In the genomic region with DNA sequence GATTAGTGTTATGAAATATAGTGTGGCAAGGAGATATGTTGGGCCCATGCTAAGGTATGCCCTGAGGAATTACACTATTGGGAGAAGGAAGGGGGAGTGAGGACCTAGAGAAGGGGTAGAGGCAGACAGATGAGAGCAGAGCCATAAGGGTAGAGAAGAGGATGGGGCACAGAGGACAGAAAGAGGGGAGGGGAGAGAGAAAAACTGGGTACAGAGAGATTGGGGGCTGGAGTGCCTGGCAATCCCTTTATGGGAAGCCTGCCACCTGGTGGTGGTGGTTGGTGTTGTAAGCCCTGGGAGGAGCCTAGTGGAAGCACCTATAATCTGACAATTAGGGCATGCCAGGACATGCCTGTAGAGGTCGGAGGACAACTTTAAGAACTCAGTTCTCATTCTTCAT, we compare ENCODE assay signal across 8 mouse cellular contexts. TPM values are rescaled to one million over a fixed set of nuclear protein-coding genes. Genes with fewer than 3 reads are reported as not detected.
A peak's percentile ranks its signal among the peaks of the same experiment; 100 is the strongest.
DNase-seq lines count a peak whose midpoint lies in the region; ATAC-seq lines count a peak whose summit lies in the region.

No protein-coding gene starts in this region.

- H3K4me3 ChIP-seq in embryonic facial prominence, embryonic 10.5 days = no peak overlapping the region
- H3K4me3 ChIP-seq in kidney, embryonic 15.5 days (replicated peaks) = no peak overlapping the region
- H3K4me3 ChIP-seq in liver, embryonic 11.5 days (ENCODE audit: low read depth, low read length) = no peak overlapping the region

- peaks cover 42% of the 10 kb centered on the region for H3K36me3 ChIP-seq in embryonic facial prominence, embryonic 10.5 days (replicated peaks)
- H3K36me3 ChIP-seq in kidney, embryonic 15.5 days = peaks cover 31% of the 10 kb centered on the region
- no peaks in the 10 kb centered on the region; the same call in 1 of the 2 replicates for H3K36me3 ChIP-seq in liver, embryonic 11.5 days (ENCODE audit: control insufficient read depth, insufficient read depth, low read length)

- no peaks in the 10 kb centered on the region for H3K4me1 ChIP-seq in embryonic facial prominence, embryonic 10.5 days
- H3K4me1 ChIP-seq in kidney, embryonic 15.5 days = no peaks in the 10 kb centered on the region
- H3K4me1 ChIP-seq in liver, embryonic 11.5 days (replicated peaks; ENCODE audit: control insufficient read depth, insufficient read depth, low read length) = no peaks in the 10 kb centered on the region

- H3K27me3 ChIP-seq in embryonic facial prominence, embryonic 10.5 days (replicated peaks; ENCODE audit: low read depth, poor library complexity, severe bottlenecking) = no peaks in the 10 kb centered on the region
- no peaks in the 10 kb centered on the region for H3K27me3 ChIP-seq in kidney, embryonic 15.5 days
- H3K27me3 ChIP-seq in liver, embryonic 11.5 days (replicated peaks; ENCODE audit: control insufficient read depth, insufficient read depth, low read length) = no peaks in the 10 kb centered on the region

- H3K27ac ChIP-seq in embryonic facial prominence, embryonic 10.5 days (replicated peaks) = no peak overlapping the region
- H3K27ac ChIP-seq in kidney, embryonic 15.5 days = no peak overlapping the region
- no peak overlapping the region for H3K27ac ChIP-seq in liver, embryonic 11.5 days (ENCODE audit: low read depth, low read length)

- peak; percentile 60; the same call in 1 of the 2 replicates for ATAC-seq in kidney, embryonic 15.5 days (replicated peaks; ENCODE audit: low FRiP score)
- peak; percentile 81 for ATAC-seq in liver, embryonic 11.5 days (replicated peaks; ENCODE audit: low FRiP score)

- no peak overlapping the region for H3K9ac ChIP-seq in kidney, embryonic 15.5 days
- no peak overlapping the region for H3K9ac ChIP-seq in liver, embryonic 11.5 days (ENCODE audit: low read depth, low read length)

- no peaks in the 10 kb centered on the region for H3K9me3 ChIP-seq in embryonic facial prominence, embryonic 10.5 days
- H3K9me3 ChIP-seq in kidney, embryonic 15.5 days (replicated peaks) = no peaks in the 10 kb centered on the region
- H3K9me3 ChIP-seq in liver, embryonic 11.5 days (ENCODE audit: control insufficient read depth, low read length) = no peaks in the 10 kb centered on the region

- DNase-seq in 416B (ENCODE audit: low read depth) = peak; percentile 84
- peak; percentile 52 for DNase-seq in adrenal gland, adult 8-10 months
- DNase-seq in embryonic facial prominence, embryonic 10.5 days (ENCODE audit: low spot score) = peak; percentile 81
- DNase-seq in heart, adult 8-10 months (ENCODE audit: low spot score) = peak; percentile 78
- peak; percentile 72 for DNase-seq in liver, embryonic 11.5 days (ENCODE audit: low spot score)
- DNase-seq in naive thymus-derived CD4-positive, alpha-beta T cell, adult 2 months (ENCODE audit: low read depth) = peak; percentile 92
- DNase-seq in spleen, postnatal 36 days (ENCODE audit: low spot score in 2 of 2) = peak; percentile 66 to 68

- no peak overlapping the region for H3K4me2 ChIP-seq in kidney, embryonic 15.5 days
- no peak overlapping the region for H3K4me2 ChIP-seq in liver, embryonic 11.5 days

- WGBS in embryonic facial prominence, embryonic 10.5 days = 19% methylated on average over 1 of the region's 1 CpGs
- 23% methylated on average over 1 of the region's 1 CpGs for WGBS in kidney, embryonic 15.5 days
- WGBS in liver, embryonic 11.5 days = 22% methylated on average over 1 of the region's 1 CpGs

RNA-seq across cellular contexts. Expression of gene Mtmr10, which starts 39.4 kb away (rescaled TPM):
- 10 to 100 TPM; 23.2 to 34.1 (median 27.3) TPM for total RNA-seq in adrenal gland, adult 8-10 months (2022)
- 10.7 and 11.4 TPM in 2 replicates for polyA plus RNA-seq in embryonic facial prominence, embryonic 10.5 days (2016; fragmentation: Nextera tagmentation; extraction: Ambion mirVana)
- total RNA-seq in heart, adult 8-10 months (2022) = 10 to 100 TPM; 10.3 to 17.0 (median 12.6) TPM
- 9.1 and 10.2 TPM in 2 replicates for polyA plus RNA-seq in kidney, embryonic 15.5 days (2015; fragmentation: Nextera tagmentation; extraction: Ambion mirVana)
- 5.5 and 5.9 TPM in 2 replicates for polyA plus RNA-seq in liver, embryonic 11.5 days (2014; fragmentation: Nextera tagmentation; extraction: Ambion mirVana)

RNA-seq across cellular contexts. Expression of gene Fan1, which starts 47.0 kb away (rescaled TPM):
- total RNA-seq in adrenal gland, adult 8-10 months (2022) = 10 to 100 TPM in 3 of 4 experiments, 1 to 10 TPM in 1; 8.2 to 15.9 (median 12.6) TPM
- 9.4 and 10.7 TPM in 2 replicates for polyA plus RNA-seq in embryonic facial prominence, embryonic 10.5 days (2016; fragmentation: Nextera tagmentation; extraction: Ambion mirVana)
- total RNA-seq in heart, adult 8-10 months (2022) = 10 to 100 TPM in 3 of 4 experiments, 1 to 10 TPM in 1; 9.9 to 12.5 (median 10.9) TPM
- polyA plus RNA-seq in kidney, embryonic 15.5 days (2015; fragmentation: Nextera tagmentation; extraction: Ambion mirVana) = 6.9 and 8.3 TPM in 2 replicates
- polyA plus RNA-seq in liver, embryonic 11.5 days (2014; fragmentation: Nextera tagmentation; extraction: Ambion mirVana) = 3.4 and 4.1 TPM in 2 replicates
